Mouse (Mus musculus) embryo, embryonic 10.5 days (tissue): Measurements from ENCODE around the gene Gm12166.
A peak's percentile ranks its signal among the peaks of the same experiment; 100 is the strongest.

ENCODE experiments used
- DNase-seq: peaks from one replicate; pipeline ENCODE4 v3.0.0-alpha.2; 2015; ENCODE audit warnings: low spot score

The Gm12166 gene

DNA sequence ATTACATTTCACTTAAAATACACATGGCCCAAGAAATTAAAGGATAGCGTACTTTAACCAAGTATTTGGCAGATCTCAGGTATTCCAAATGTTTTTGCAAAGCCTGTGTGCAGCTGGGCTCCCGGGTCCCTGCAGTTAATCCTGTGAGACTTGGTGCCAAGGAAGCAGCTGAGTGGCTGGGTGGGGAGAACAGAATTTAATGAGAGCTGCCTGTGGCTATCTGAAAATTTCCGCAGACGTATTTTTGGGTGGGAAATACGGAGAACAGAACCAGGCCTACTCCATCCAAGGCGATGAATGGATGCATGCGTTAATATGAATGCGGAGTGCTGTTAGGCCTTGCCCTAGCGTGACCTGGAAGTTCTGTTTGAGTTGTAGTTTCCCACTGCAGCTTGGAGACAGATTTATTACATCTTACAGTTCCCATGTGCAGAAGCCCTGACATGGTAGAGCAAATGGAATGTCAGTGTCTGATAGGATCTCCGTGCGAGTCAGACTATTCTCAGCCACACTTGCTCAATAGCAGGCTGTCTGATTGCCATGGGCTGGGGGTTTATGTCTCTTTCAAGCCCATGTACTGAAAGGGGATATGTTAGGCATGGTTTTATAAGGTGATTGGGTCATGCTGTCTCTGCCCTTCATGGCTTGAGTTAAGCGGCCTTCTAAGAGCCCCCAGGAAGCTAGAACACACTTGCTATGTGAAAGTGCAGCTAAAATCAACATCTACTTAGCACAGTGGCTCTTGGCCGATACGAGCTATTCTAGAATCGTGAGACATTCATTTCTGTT lies 21.1 kb upstream of the Gm12166 start:
- peak; percentile 41 for DNase-seq

DNA sequence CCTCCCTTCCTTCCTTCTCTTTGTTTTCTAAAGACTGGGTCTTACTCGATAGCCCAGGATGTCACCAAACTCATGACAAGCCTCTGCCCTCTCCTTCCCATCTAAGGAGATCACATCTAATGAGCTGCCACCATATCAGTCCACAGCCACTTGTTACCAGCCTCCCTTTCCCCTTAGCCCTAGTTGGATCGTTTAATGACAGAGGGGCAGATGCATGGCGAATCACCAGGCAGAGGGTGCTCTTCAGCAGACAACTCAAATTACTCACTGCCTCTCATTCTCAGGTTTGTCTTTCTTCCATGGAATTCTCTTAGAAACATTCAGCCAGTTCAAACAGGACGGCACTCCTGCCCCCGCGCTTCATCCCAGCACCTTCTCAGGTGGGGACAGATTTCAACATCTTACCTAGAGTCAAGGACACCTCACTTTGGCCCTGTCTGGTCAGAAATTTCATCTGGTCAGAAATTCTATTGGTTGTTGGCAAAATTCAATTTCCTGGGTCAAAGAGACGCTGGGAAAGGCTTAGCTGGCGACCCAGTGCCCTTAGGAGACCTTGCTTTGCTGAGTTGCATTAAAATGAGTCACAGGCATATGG lies 20.4 kb upstream of the Gm12166 start:
- DNase-seq, result no peak

DNA sequence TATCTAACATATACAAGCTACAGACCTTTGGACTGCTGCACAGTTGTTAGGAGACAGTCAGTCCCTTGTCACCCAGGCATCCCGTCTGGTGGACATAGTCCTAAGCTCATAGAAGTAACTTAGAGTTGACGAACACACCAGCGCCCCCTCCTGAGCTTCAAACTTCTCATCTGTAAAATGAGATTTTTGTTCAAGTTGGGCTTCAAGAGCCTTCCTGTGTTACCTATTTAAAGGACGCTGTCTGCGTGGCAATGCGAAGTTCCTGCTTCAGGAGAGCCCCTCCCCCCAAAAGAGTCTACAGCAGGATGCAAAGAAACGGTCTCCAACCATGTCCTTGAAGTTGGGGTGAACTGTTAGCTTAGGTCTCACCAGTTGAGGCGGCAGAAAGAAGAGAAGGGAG lies 18.7 kb upstream of the Gm12166 start:
- DNase-seq, result no peak

DNA sequence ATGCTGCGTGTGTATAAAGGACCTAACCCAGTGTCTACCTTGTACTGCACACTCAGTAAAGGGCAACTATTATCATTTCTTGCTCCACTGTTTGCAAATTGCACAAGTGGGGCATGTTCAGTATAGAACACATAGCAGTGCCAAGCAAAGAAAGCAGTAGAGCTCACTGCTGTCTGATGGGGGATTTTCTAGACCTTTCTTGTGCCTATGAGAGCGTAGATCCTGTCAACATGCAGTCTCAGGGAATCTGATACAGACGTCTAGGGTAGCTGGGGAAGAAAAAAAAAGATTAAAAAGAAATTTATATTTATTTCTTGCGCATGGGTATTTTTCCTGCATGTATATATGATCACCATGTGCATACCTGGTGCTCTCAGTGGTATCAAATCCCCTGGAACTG lies 18.0 kb upstream of the Gm12166 start:
- DNase-seq, result no peak

DNA sequence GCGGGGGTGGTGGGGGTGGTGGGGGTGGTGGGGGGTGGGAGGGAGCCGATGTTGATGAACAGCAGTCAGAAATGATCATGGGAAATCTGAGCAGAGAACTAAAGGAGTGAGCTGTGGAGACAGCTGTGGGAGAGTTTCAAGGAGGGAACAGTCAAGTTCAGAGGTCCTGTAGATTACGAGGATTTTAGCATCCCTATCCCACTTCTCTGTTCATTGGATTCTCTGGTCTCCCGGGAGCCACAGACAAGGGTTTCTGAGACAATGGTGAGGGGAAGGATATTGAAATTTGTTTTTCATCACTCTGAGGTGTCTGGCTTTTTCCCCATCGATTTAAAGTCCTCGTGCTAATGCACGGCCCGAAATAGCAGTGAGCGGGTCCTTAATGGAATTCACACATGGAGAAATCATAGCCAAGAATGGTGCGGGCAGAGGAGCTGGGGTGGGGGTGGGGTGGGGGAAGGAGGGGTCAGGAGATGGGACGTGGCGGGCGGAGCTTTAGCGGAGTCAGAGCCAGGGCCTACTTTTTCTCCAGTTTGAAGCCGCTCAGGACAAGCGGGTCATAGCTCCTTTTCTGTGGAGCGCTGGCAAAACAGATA lies 17.4 kb upstream of the Gm12166 start:
- DNase-seq, result peak; percentile 48

DNA sequence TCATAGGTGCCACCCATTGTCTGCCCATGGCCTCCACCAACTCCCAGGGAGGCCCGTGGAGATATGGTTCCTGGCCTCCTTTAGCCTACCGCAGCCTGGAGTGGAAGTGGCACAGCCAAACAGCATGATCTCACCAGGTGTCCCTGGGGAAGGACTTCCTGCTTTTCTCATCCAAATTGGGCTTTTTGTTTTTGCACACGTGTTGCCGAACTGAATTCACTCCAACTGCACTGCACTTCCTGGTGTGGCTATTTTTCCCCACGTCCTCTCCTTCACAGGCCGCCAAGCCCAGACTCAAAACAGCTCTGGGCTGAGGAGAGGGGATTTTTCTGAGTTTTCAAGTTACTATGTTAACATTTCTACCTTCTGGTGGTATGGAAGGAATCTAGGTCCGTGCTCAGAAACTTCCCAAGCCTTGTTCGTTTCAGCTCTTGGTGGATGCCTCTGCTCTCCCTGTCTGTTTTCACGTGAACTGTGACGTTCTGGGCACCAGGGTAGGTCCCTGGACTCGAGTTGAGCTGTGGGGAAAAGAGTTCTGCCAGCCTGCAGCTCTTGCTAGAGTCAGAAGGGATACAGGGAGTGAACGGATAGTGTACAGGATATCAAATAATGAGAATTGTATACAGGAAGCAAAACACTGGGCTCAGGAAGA lies 16.8 kb upstream of the Gm12166 start:
- DNase-seq, result no peak

DNA sequence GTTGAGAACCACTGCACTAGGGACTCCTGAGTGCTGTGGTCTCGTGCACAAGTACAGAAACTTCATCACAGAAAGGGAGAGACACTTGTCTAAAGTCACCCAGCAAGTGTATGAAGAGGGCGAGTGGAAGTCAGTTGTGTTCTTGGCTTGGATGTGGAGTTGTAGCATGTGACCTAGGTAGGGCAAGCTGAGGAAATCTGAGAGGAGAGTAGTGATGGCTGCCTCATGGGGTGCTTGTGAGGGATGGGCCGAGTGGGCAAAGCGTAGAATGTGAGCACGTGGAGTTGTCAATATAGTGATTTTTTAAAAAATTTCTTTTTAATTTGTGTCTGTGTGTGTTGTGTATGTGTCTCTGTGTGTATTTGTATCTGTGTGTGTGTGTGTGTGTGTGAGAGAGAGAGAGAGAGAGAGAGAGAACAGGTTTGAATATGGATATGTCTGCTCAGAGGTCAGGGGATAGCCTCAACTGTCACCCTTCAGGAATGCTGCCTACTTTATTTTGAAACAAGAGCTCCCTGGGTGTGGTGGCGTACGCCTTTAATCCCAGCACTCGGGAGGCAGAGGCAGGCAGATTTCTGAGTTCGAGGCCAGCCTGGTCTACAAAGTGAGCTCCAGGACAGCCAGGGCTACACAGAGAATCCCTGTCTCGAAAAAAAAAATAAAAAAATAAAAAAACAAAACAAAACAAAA lies 15.4 kb upstream of the Gm12166 start:
- no peak for DNase-seq

DNA sequence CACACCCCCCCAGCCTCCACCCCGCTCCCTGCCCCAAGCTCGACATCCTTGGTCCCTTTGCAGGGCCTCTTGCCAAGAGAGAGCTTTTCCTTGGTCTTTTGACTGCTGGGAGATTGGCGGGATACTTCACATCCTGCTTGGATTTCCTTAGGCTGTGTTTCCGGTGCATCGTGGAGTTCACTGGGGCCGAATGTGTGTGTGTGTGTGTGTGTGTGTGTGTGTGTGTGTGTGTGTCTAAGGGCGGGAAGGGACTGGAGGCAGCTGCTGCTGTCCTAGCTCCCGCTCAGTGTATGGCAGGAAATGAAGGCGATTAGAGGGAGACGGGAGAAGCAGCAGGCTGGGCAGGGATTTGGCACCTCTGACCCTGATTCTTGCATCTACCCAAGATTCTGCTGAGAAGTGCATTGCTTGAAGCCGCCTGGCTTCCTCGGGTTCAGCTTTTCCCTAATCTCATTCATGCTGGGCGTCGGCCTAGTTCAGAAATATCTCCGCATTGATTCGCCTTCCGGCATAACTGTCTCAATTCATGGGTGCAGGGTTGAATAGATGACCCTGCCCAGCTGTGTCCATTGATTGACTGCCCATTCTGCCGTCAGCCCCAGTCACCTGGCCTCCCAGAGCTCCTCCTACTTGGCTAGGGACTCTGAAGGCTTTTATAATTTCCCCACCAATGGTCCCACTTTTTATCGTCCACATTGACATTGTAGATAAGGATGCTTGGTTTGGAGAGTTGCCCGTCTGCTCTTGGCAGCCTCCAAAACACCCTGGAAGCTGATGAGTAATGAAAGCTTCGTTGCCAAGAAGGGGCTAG lies 13.3 kb upstream of the Gm12166 start:
- DNase-seq, result peak; percentile 51

DNA sequence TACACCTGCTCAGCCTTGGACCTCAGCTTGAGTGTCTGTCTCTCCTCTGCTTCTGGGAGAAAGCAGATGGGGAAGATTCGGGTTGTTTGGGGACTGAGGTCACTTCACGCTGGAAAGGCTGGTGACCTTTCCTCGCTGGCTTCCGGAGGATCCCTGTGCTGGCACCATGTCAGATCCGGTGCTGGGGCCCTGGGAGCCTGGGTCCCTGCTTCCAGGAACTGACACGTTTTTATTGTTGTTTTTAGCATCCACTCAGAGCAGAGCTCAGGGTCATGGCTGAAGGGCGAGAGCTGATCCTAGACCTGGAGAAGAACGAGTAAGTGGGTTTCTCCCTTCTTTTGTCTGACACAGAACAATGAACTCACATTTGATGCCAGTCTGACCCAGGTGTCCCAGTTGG lies 12.6 kb upstream of the Gm12166 start:
- no peak for DNase-seq

DNA sequence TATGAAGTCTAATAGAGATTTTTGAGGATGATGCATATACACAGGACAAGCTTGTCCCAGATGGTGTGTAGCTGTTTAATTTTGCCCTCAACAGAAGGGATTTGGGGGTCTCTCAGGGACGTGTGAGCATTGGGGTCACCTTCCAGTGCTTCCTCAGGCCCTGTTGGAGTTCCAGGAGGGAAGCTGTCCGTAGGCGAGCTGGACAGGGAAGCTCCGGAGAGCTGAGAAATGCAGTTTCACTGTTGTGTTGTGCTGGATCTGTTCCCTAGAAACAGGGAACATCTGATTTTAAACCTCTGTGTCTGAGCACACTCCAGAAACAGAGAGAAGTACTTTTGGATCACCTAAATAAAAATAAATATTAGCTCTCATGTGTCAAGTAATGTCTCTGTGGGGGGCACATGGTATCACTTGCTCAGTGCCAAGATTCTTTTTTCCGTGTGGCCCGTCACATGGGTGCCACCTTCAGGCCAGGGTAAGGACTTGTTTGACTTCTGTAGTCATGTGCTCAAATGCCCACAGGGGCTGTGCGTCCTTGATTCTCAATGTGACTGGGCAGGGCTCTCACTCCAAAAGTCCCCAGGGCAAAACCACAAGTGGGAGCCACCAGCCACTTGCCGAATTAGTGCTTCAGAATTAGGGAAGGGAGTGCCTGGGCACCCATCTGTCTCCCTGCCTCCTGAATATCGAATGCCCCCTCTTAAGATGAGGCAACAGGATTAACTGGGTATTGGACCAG lies 11.0 kb upstream of the Gm12166 start:
- no peak for DNase-seq

DNA sequence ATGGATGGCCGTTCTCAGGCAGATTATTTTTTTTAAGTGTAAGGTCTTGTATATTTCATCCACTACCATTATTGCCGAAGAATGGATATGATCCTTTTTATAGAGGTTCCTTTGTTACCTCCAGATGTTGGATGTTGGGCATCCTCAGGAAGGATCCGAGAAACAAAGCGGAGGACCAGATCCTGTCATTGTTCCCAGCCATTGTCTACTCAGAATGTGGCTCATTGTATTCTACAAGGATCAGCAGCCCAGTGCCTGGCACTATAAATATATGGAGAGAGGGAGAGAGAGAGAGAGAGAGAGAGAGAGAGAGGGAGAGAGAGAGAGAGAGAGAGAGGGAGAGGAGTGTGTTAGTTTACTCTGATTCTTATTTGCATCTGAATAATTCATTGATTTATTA lies 10.4 kb upstream of the Gm12166 start:
- no peak for DNase-seq

DNA sequence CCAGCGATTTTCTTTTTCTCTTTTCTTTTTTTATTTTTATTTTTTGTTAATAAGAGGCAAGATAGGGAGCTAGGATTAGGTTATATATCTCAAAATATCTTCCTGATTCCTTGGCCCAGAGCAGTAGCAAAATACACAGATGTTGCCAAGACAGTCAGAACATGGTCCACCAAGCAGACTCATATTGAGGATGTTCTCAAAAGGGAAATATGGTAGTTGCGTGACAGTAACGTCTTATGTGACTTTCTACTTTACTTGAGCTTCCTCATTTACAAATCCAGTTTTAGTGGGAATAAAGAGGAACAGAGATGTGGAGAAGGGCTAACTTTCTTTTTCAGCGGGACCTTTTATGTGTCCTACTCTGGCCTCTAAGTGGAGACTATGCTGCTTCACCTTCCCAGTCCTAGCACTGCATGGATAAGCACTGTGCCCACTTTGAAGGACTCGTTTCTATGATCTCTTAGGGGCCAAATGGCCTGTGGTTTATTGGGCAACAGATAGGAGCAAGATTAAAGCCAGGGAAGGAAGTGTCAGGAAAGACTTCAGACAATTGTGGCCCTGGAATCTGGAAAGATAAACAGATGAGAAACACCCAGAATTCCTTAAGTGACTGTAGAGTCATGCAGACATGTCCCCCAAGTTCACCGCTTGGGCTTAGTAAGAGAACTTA lies 9.8 kb upstream of the Gm12166 start:
- no peak for DNase-seq

DNA sequence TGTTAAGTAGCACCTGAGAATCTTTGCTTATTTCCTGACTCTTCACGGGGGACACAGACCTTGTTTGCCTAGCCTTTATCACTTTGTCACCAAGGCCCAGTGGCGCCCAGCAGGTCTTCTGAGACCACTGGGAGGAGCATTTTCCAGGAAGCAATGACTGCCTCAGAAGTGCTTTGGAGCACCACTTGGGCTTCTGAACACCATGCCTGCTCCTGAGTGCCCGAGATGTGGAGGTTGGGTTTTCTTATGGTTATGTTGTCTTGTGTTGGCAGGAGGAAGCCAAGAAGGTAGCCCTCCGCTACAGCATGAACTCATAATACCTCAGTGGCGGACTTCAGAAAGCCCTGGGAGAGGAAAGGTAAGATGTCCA lies 8.5 kb upstream of the Gm12166 start:
- DNase-seq, result no peak

DNA sequence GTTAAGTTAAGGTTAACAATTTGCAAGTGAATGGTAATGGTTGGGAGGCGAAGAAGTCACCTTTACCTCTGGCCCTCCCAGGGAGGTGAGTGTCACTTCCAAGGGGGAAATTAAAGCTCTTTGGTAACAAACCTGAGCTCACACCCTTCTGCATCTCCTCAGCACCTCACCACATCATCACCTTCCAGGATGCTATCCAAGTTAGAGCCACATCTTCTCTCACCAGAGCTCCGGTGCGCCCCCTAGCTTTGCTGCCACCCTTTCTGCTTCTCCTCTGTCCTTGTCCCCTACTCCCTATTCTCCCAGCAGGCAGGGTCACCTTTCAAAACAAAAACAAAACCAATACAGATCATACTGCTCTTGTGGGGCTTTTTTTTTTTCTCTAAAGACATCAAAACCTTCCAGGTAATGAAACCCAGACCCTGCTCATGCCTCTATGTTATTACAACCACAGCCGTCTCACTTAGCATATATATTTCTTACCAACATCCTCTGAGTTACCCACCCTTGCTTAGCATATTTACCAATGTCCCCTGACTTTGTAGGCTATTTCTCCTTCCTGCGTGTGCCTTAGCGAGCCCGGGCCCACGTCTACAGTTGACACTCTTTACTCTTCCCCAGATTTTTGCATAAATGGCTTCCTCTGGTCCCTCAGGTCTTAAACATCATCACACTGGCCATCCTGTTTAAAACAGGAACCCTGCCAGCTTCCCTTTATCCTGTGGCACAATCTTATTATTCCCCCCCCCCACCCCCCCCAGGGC lies 7.9 kb upstream of the Gm12166 start:
- no peak for DNase-seq

DNA sequence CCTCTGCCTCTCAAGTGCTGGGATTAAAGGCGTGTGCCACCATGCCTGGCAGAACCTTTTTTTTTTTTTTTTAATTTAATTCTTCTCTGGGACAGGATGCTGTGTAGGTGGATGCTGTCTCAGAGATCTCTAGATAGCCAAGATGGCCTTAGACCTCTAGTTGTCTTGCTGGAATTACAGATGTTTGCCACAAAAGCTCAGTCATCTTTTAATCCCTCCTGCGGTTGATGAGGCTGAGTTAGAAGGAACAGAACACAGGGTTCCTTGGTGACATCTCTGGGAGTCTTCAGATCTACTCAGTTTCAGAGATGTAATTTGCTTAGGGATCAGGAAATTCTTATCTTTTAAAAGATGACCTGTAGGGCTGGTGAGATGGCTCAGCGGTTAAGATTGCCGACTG lies 6.8 kb upstream of the Gm12166 start:
- no peak for DNase-seq

DNA sequence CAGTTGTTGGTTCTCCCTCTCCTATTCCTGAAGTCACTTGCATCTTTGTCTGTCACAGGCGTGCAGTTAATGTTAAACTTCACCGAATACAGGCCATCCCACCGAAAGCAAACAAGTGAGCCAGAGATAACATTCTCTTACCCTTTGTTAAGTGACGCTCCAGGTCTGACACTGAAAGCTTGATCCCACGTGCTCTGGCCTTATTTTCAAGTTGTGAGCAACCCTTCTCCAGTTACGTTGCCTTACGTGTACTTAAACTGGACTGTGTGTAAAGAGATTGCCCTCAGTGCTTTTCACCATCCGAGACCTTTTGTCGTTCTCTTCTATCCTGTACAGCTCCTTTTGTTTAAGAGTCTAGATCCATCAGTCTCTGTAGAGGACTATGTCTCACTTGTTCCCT lies 5.9 kb upstream of the Gm12166 start:
- DNase-seq, result no peak

DNA sequence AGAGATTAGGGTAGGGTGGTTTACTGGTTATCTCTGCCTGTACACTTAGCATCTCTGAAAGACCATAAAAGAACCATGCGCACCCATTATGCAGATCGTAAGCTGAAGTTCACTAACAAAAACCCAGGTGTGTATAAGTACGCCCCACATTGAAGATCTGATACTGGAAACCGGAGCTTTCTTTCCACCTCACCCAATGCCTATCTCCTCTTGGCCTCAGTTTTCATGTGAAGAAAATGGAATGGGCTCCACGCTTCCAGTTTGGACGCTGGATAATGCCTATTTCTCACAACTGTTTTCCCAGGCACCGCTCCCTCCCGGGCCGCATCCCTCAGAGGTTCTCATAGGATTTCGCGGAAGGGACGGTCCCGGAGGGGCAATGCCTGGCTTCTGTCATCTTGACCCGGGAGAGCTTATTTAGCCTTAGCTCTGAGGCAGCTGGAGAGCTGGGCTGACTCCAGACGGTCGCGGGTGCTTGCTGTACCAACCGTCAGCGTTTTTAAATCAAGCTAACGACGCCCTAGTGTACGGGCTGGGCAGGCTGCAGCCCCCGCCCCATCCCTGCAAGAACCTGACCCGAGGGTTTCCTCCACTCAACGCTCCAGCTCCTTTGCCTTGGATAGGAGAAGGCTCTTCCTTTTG lies 4.8 kb upstream of the Gm12166 start:
- DNase-seq, result peak; percentile 56

DNA sequence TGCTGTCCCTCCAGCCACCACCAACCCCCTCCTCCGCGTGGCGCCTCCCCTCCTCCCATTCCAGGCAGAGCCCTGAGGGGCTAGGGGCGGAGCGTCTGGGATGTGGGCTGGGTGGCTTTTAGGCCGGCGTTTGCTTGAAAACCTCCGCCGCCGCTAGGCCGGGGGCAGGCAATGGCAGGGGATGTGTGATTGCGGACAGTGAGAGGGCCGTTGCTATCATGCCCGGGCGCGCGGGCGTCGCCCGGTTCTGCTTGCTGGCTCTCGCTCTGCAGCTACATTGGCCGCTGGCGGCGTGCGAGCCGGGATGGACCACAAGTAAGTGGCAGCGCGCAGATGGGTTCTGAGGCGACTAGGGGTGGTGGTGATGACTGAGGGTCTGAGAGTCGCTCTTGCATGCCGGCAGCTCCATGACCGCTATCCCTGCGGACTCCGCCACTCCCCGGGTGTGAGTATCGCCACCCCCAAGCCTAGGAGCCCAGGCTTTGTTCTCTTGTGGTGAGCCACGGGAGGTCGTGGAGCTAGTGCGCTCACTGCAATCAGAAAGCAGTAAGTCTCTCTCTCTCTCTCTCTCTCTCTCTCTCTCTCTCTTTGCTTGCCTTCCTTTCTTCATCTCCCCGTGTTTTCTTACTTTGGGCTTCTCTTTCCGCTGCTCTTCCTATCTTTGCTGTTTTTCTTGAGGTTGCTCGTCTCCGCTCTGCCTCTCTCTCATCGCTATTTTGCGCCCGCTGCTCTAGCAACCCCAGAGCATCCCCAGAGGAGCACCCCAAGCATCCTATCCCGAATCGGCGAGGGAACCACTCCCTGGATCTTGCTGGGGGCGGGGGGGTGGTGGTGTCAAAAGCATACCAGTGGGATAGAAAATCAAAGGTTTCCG lies 4.0 kb upstream of the Gm12166 start, which contains the start of gene Adam19:
Adam19 (plus strand) TSS at position 97 of the 874 bp plus-strand sequence.
- peak; percentile 90 for DNase-seq
